In genomic region chr11:111227305-111227704, GRCm38 (mm10) we compare ENCODE assay signal across 23 mouse cellular contexts.
DNase-seq lines count a peak whose midpoint lies in the region; ATAC-seq and TF ChIP-seq lines count a peak whose summit lies in the region.
"Had no signal": no experiment of that assay in that cellular context is flagged by ENCODE, and none has a peak within 500 bp of the region (broad histone marks: within the 10 kb centered on the region; RNA-seq: fewer than 3 reads in every experiment).

No protein-coding gene starts in this region.

- no peaks in the 10 kb centered on the region for H3K36me3 ChIP-seq in lung, postnatal 0 days (ENCODE audit: insufficient read depth, low read length)
- H3K36me3 ChIP-seq in MEL (ENCODE audit: control insufficient read depth in 1 of 2, insufficient read depth in 2 of 2, low read length in 2 of 2): no peaks in the 10 kb centered on the region
- no peaks in the 10 kb centered on the region for H3K36me3 ChIP-seq in limb, embryonic 10.5 days
- H3K36me3 ChIP-seq: embryonic facial prominence, embryonic 12.5 days; forebrain, embryonic 15.5 days; G1E; heart, embryonic 15.5 days; hindbrain, embryonic 10.5 days had no signal

- no peak overlapping the region for H3K4me3 ChIP-seq in lung, postnatal 0 days (ENCODE audit: low read depth, low read length)
- no peak overlapping the region for H3K4me3 ChIP-seq in MEL (ENCODE audit: control insufficient read depth in 1 of 2, insufficient read depth in 1 of 2, low read depth in 2 of 2, low read length in 2 of 2)
- no peak overlapping the region for H3K4me3 ChIP-seq in limb, embryonic 10.5 days
- H3K4me3 ChIP-seq: embryonic facial prominence, embryonic 12.5 days; forebrain, embryonic 15.5 days; heart, adult 2 months; heart, embryonic 15.5 days; hindbrain, embryonic 10.5 days had no signal

- H3K27me3 ChIP-seq in lung, postnatal 0 days (replicated peaks; ENCODE audit: insufficient read depth, low read length): no peaks in the 10 kb centered on the region
- H3K27me3 ChIP-seq in MEL (ENCODE audit: control insufficient read depth in 1 of 2, insufficient read depth in 2 of 2, low read length in 2 of 2): no peaks in the 10 kb centered on the region
- H3K27me3 ChIP-seq in limb, embryonic 10.5 days (ENCODE audit: low read depth, poor library complexity, severe bottlenecking): no peaks in the 10 kb centered on the region
- H3K27me3 ChIP-seq: embryonic facial prominence, embryonic 12.5 days; forebrain, embryonic 15.5 days; heart, embryonic 15.5 days had no signal

- 48% methylated on average over 1 of the region's 1 CpGs for WGBS in lung, postnatal 0 days
- WGBS in limb, embryonic 10.5 days: 84% methylated on average over 1 of the region's 1 CpGs

- no peak for TF ChIP-seq EP300 in lung, postnatal 0 days (IDR thresholded peaks at IDR 0.05)
- no peak for TF ChIP-seq EP300 in MEL (IDR thresholded peaks at IDR 0.05; ENCODE audit: low read depth in 1 of 2, low read length in 2 of 2)

- no peak for TF ChIP-seq POLR2A in MEL (IDR thresholded peaks at IDR 0.05; ENCODE audit: control insufficient read depth in 1 of 2, insufficient read depth in 1 of 2, low read depth in 1 of 2, low read length in 2 of 2, poor library complexity in 1 of 2)

- no peak overlapping the region for H3K4me2 ChIP-seq in lung, postnatal 0 days (replicated peaks; ENCODE audit: low read depth, low read length)
- H3K4me2 ChIP-seq: embryonic facial prominence, embryonic 12.5 days; forebrain, embryonic 15.5 days; heart, embryonic 11.5 days; heart, embryonic 15.5 days; hindbrain, embryonic 14.5 days had no signal

- no peak for ATAC-seq in lung, postnatal 0 days
- ATAC-seq in granulocyte monocyte progenitor cell, adult 5-6 weeks (replicated peaks; ENCODE audit: poor library complexity, severe bottlenecking): peak; percentile 99
- 0 out of 2 replicates have a peak, but pooled peaks have one; percentile 50 for ATAC-seq in monocyte, adult 5-6 weeks (replicated peaks; ENCODE audit: insufficient number of reproducible peaks, low FRiP score, low TSS enrichment, poor library complexity, severe bottlenecking)
- ATAC-seq: CD4-positive, CD25-positive, alpha-beta regulatory T cell, adult 4 months; forebrain, embryonic 15.5 days had no signal

- H3K27ac ChIP-seq in lung, postnatal 0 days (ENCODE audit: low read length): no peak overlapping the region
- no peak overlapping the region for H3K27ac ChIP-seq in MEL (ENCODE audit: control insufficient read depth, low read depth, low read length)
- H3K27ac ChIP-seq in limb, embryonic 10.5 days: no peak overlapping the region
- H3K27ac ChIP-seq: embryonic facial prominence, embryonic 12.5 days; forebrain, embryonic 15.5 days; heart, adult 2 months; heart, embryonic 15.5 days; hindbrain, embryonic 10.5 days; hindbrain, embryonic 14.5 days had no signal

- H3K79me2 ChIP-seq in MEL (ENCODE audit: control insufficient read depth, insufficient read depth, low read length, poor library complexity): no peaks in the 10 kb centered on the region

- no peak overlapping the region for H3K9ac ChIP-seq in lung, postnatal 0 days (replicated peaks; ENCODE audit: low read depth)
- no peak overlapping the region for H3K9ac ChIP-seq in MEL (ENCODE audit: control insufficient read depth, low read depth, low read length, poor library complexity, severe bottlenecking)
- H3K9ac ChIP-seq: embryonic facial prominence, embryonic 12.5 days; forebrain, embryonic 15.5 days; heart, embryonic 15.5 days; hindbrain, embryonic 14.5 days had no signal

- no peak for TF ChIP-seq RAD21 in MEL (IDR thresholded peaks at IDR 0.05; ENCODE audit: low read depth, low read length)

- TF ChIP-seq CTCF in lung, postnatal 0 days (IDR thresholded peaks at IDR 0.05): no peak
- no peak for TF ChIP-seq CTCF in MEL (IDR thresholded peaks at IDR 0.05 in 2 of 3, conservative IDR thresholded peaks at IDR 0.05 in 1 of 3; ENCODE audit: control insufficient read depth in 1 of 3, insufficient read depth in 1 of 3, low read depth in 2 of 3, low read length in 3 of 3, poor library complexity in 1 of 3, severe bottlenecking in 1 of 3)

- DNase-seq in lung, postnatal 0 days (ENCODE audit: low spot score): peak; percentile 22
- no peak for DNase-seq in lung, postnatal 4 days
- peak; percentile 31 for DNase-seq in MEL (ENCODE audit: low read depth, low spot score)
- no peak for DNase-seq in limb, embryonic 10.5 days (ENCODE audit: low spot score)
- no peak for DNase-seq in left cerebral cortex, adult 9 months (ENCODE audit: low spot score in 2 of 2)
- DNase-seq: adrenal gland, postnatal 14 days; B cell, adult 2 months; cerebellum, adult 18-20 months; cerebellum, adult 9-11 months; cerebellum, postnatal 36 days; embryo, embryonic 11 days; heart, adult 2 months; heart, postnatal 14 days had no signal

- H3K4me1 ChIP-seq in lung, postnatal 0 days (ENCODE audit: insufficient read depth, low read depth, low read length): no peaks in the 10 kb centered on the region
- no peaks in the 10 kb centered on the region for H3K4me1 ChIP-seq in MEL (ENCODE audit: control insufficient read depth in 1 of 2, insufficient read depth in 2 of 2, low read length in 2 of 2)
- H3K4me1 ChIP-seq in limb, embryonic 10.5 days: no peaks in the 10 kb centered on the region
- H3K4me1 ChIP-seq: embryonic facial prominence, embryonic 12.5 days; forebrain, embryonic 15.5 days; heart, embryonic 15.5 days; hindbrain, embryonic 10.5 days had no signal

- H3K9me3 ChIP-seq in lung, postnatal 0 days (ENCODE audit: low read length): no peaks in the 10 kb centered on the region
- H3K9me3 ChIP-seq in MEL (replicated peaks; ENCODE audit: insufficient read depth, low read length): no peaks in the 10 kb centered on the region
- no peaks in the 10 kb centered on the region for H3K9me3 ChIP-seq in limb, embryonic 10.5 days (replicated peaks)
- H3K9me3 ChIP-seq: forebrain, embryonic 15.5 days; heart, embryonic 15.5 days; hindbrain, embryonic 10.5 days had no signal

TF ChIP-seq in MEL, 35 proteins besides CTCF, POLR2A, EP300 and RAD21:
- 0 out of 2 replicates have a peak, but pooled peaks have one; percentile 38 for TF ChIP-seq HCFC1 (IDR thresholded peaks at IDR 0.05; ENCODE audit: low read depth, low read length)
- TF ChIP-seq CHD1 (IDR thresholded peaks at IDR 0.05; ENCODE audit: low read depth, low read length): no peak
- TF ChIP-seq ELF1 (IDR thresholded peaks at IDR 0.05; ENCODE audit: low read depth, low read length): peak; percentile 49; the same call in 1 of the 2 replicates
- TF ChIP-seq E2F4 (IDR thresholded peaks at IDR 0.05; ENCODE audit: borderline replicate concordance, low read depth, low read length): no peak
- no peak for TF ChIP-seq RCOR1 (IDR thresholded peaks at IDR 0.05; ENCODE audit: low read depth, low read length)
- peak; percentile 78 for TF ChIP-seq ZNF384 (IDR thresholded peaks at IDR 0.05; ENCODE audit: low read depth, low read length)
- TF ChIP-seq MAZ (IDR thresholded peaks at IDR 0.05; ENCODE audit: low read depth, low read length): no peak

Comparison
In these comparisons a context has a peak if more than half of its experiments do, and no peak if none do; other contexts are left out.
1. DNase-seq: peak in lung, postnatal 0 days (single experiment) and MEL (single experiment); none in lung, postnatal 4 days (0 of 2), limb, embryonic 10.5 days (single experiment) and left cerebral cortex, adult 9 months (0 of 2).